ENCODE assay signal across 15 mouse cellular contexts in genomic region chr6:90984101-90984500, GRCm38 (mm10). TPM values are rescaled to one million over a fixed set of nuclear protein-coding genes. Genes with fewer than 3 reads are reported as not detected.
DNase-seq lines count a peak whose midpoint lies in the region; ATAC-seq and TF ChIP-seq lines count a peak whose summit lies in the region.
"Had no signal": no experiment of that assay in that cellular context is flagged by ENCODE, and none has a peak within 500 bp of the region (broad histone marks: within the 10 kb centered on the region; RNA-seq: fewer than 3 reads in every experiment).

No protein-coding gene starts in this region.

- no peak overlapping the region for H3K4me2 ChIP-seq in heart, postnatal 0 days (ENCODE audit: low read depth, low read length)
- no peak overlapping the region for H3K4me2 ChIP-seq in lung, embryonic 14.5 days
- H3K4me2 ChIP-seq: forebrain, embryonic 15.5 days; hindbrain, embryonic 15.5 days; midbrain, embryonic 11.5 days had no signal

- no peak for TF ChIP-seq CTCF in heart, postnatal 0 days (IDR thresholded peaks at IDR 0.05; ENCODE audit: low read depth)
- TF ChIP-seq CTCF in lung, embryonic 14.5 days (IDR thresholded peaks at IDR 0.05; ENCODE audit: low read depth), result no peak

- TF ChIP-seq EP300 in heart, postnatal 0 days (IDR thresholded peaks at IDR 0.05; ENCODE audit: low read depth), result no peak

- peaks cover 36% of the 10 kb centered on the region for H3K4me1 ChIP-seq in heart, postnatal 0 days (ENCODE audit: control insufficient read depth, insufficient read depth)
- peaks cover 19% of the 10 kb centered on the region for H3K4me1 ChIP-seq in lung, embryonic 14.5 days (ENCODE audit: insufficient read depth)
- H3K4me1 ChIP-seq in limb, embryonic 10.5 days, result peaks cover 19% of the 10 kb centered on the region

- no peaks in the 10 kb centered on the region for H3K9me3 ChIP-seq in heart, postnatal 0 days (replicated peaks; ENCODE audit: control insufficient read depth, low read length)
- H3K9me3 ChIP-seq in lung, embryonic 14.5 days (ENCODE audit: low read depth, low read length), result no peaks in the 10 kb centered on the region
- H3K9me3 ChIP-seq in limb, embryonic 10.5 days (replicated peaks), result no peaks in the 10 kb centered on the region
- H3K9me3 ChIP-seq: forebrain, embryonic 15.5 days; G1E; hindbrain, embryonic 15.5 days had no signal

- 25% methylated on average over 3 of the region's 3 CpGs for WGBS in heart, postnatal 0 days
- WGBS in lung, embryonic 14.5 days, result 21% methylated on average over 3 of the region's 3 CpGs
- WGBS in limb, embryonic 10.5 days, result 48% methylated on average over 3 of the region's 3 CpGs

- no peak overlapping the region for H3K4me3 ChIP-seq in heart, postnatal 0 days (ENCODE audit: low read depth, low read length)
- no peak overlapping the region for H3K4me3 ChIP-seq in lung, embryonic 14.5 days (ENCODE audit: low read depth, low read length)
- H3K4me3 ChIP-seq in limb, embryonic 10.5 days, result no peak overlapping the region
- H3K4me3 ChIP-seq: forebrain, embryonic 15.5 days; hindbrain, embryonic 15.5 days had no signal

- H3K36me3 ChIP-seq in heart, postnatal 0 days (replicated peaks; ENCODE audit: control insufficient read depth, insufficient read depth, low read length), result no peaks in the 10 kb centered on the region
- H3K36me3 ChIP-seq in lung, embryonic 14.5 days (ENCODE audit: insufficient read depth), result no peaks in the 10 kb centered on the region
- H3K36me3 ChIP-seq in limb, embryonic 10.5 days, result no peaks in the 10 kb centered on the region
- H3K36me3 ChIP-seq: forebrain, embryonic 15.5 days; G1E; hindbrain, embryonic 15.5 days had no signal

- no peak overlapping the region for H3K9ac ChIP-seq in heart, postnatal 0 days (replicated peaks; ENCODE audit: low read depth, low read length)
- no peak overlapping the region for H3K9ac ChIP-seq in lung, embryonic 14.5 days
- H3K9ac ChIP-seq: forebrain, embryonic 15.5 days; hindbrain, embryonic 15.5 days had no signal

- H3K27me3 ChIP-seq in heart, postnatal 0 days (ENCODE audit: control insufficient read depth, insufficient read depth, low read length), result 0 out of 2 replicates have a peak, but pooled peaks cover 6% of the 10 kb centered on the region
- H3K27me3 ChIP-seq in lung, embryonic 14.5 days (ENCODE audit: insufficient read depth, low read length), result 0 out of 2 replicates have a peak, but pooled peaks cover 5% of the 10 kb centered on the region
- peaks cover 26% of the 10 kb centered on the region for H3K27me3 ChIP-seq in limb, embryonic 10.5 days (ENCODE audit: low read depth, poor library complexity, severe bottlenecking)
- H3K27me3 ChIP-seq: hindbrain, embryonic 15.5 days had no signal

- peak overlapping the region; percentile 58 for H3K27ac ChIP-seq in heart, postnatal 0 days (ENCODE audit: low read depth)
- no peak overlapping the region for H3K27ac ChIP-seq in lung, embryonic 14.5 days (ENCODE audit: low read depth)
- H3K27ac ChIP-seq in limb, embryonic 10.5 days, result no peak overlapping the region
- H3K27ac ChIP-seq: hindbrain, embryonic 15.5 days had no signal

- peak; percentile 46 for DNase-seq in adrenal gland, adult 8-10 months
- no peak for DNase-seq in adrenal gland, postnatal 25 days
- DNase-seq in heart, postnatal 0 days (ENCODE audit: low spot score), result peak; percentile 30
- DNase-seq in heart, postnatal 4 days, result no peak
- DNase-seq in 3T3-L1 (ENCODE audit: low read depth, low spot score), result peak; percentile 44
- peak; percentile 47 for DNase-seq in lung, embryonic 14.5 days
- no peak for DNase-seq in limb, embryonic 10.5 days (ENCODE audit: low spot score)
- no peak for DNase-seq in spleen, postnatal 14 days (ENCODE audit: low spot score in 2 of 2)
- DNase-seq: B cell, adult 2 months; gastrocnemius, postnatal 36 days; thymus, postnatal 14 days had no signal

- ATAC-seq in heart, postnatal 0 days (ENCODE audit: insufficient read depth, low read depth), result no peak
- no peak for ATAC-seq in lung, embryonic 14.5 days (ENCODE audit: insufficient read depth)
- ATAC-seq: forebrain, embryonic 15.5 days had no signal

RNA-seq across cellular contexts. Expression of gene Iqsec1, which starts 4.4 kb away (rescaled TPM):
- 100 to 1,000 TPM; 110 to 149 (median 131) TPM for total RNA-seq in adrenal gland, adult 8-10 months (2022)
- 104 and 105 TPM in 2 replicates for total RNA-seq in adrenal gland, postnatal 25 days (2021)
- total RNA-seq in heart, postnatal 0 days (2014; rRNA removed; ENCODE audit: low replicate concordance), result 93.7 and 183 TPM in 2 replicates
- 12.0 and 13.5 TPM in 2 replicates for polyA plus RNA-seq in heart, postnatal 0 days (2015; fragmentation: Nextera tagmentation; extraction: Ambion mirVana)
- 100 to 1,000 TPM; 150 TPM for total RNA-seq in heart, postnatal 4 days (2021)
- polyA plus RNA-seq in lung, embryonic 14.5 days (2014; fragmentation: Nextera tagmentation; extraction: Ambion mirVana), result 15.8 and 16.9 TPM in 2 replicates
- polyA plus RNA-seq in limb, embryonic 10.5 days (2016; fragmentation: Nextera tagmentation; extraction: Ambion mirVana), result 4.7 and 6.7 TPM in 2 replicates

Comparison
In these comparisons a context has a peak if more than half of its experiments do, and no peak if none do; other contexts are left out.
1. DNase-seq: peak in adrenal gland, adult 8-10 months (single experiment), heart, postnatal 0 days (single experiment), 3T3-L1 (single experiment) and lung, embryonic 14.5 days (single experiment); none in adrenal gland, postnatal 25 days (single experiment), heart, postnatal 4 days (single experiment), limb, embryonic 10.5 days (single experiment) and spleen, postnatal 14 days (0 of 2).